Mouse (Mus musculus) left cerebral cortex, postnatal 14 days (tissue): ENCODE data around the gene Otop3. TPM values are rescaled to one million over a fixed set of nuclear protein-coding genes. Genes with fewer than 3 reads are reported as not detected.
"Not testable (repeated sequence)": the region's sequence is repeated elsewhere in the genome, so short reads cannot be mapped to it uniquely, and the experiment has no call there.

Experiments used
- DNase-seq, 2 experiments: peaks; one replicate each; pipeline ENCODE4 v3.0.0; 2021 to 2022; ENCODE audit warnings: low spot score in 2 of 2, mixed read lengths in 1 of 2
- intact Hi-C: fragments of 180-260 bp; cut with DNase I; formaldehyde crosslinking; loops from one replicate; pipeline ENCODE4 v1.15.1; 2025
- total RNA-seq, 2 experiments: library from RNA; stranded (reverse); gene quantifications; 2 replicates each; pipeline ENCODE4 v1.2.3; 2021

Otop3 gene
- total RNA-seq, 2 experiments from 2014 or later: not detected

GRCm38 (mm10) chr11:115381743-115382539, 47.4 kb downstream of the Otop3 start, which contains the start of gene Cdr2l:
Gene Cdr2l, plus strand, starts transcription at chr11:115381916.
- peak; percentile 86 to 87 for DNase-seq
- intact Hi-C loops: no loop called here

GRCm38 (mm10) chr11:115382891-115383290, 48.4 kb downstream of the Otop3 start:
- DNase-seq: no peak
- intact Hi-C loops: no loop called here

- DNase-seq: peak in 1 of 2 experiments; percentile 65
- intact Hi-C loops: no loop called here
Observed at GRCm38 (mm10) chr11:115383701-115384474, 49.4 kb downstream of the Otop3 start.

GRCm38 (mm10) chr11:115384587-115384986, 50.1 kb downstream of the Otop3 start:
- intact Hi-C loops: no loop called here
- no peak for DNase-seq

- intact Hi-C loops, DNase-seq: not testable (repeated sequence)
Observed at GRCm38 (mm10) chr11:115386859-115387258, 52.3 kb downstream of the Otop3 start.

- intact Hi-C loops: no loop called here
Observed at GRCm38 (mm10) chr11:115391358-115391757, 56.8 kb downstream of the Otop3 start.

GRCm38 (mm10) chr11:115393721-115394325, 59.3 kb downstream of the Otop3 start:
- intact Hi-C loops: no loop called here
- no peak for DNase-seq

More at GRCm38 (mm10) chr11:115391358-115391757, 56.8 kb downstream of the Otop3 start:
- no peak for DNase-seq

Other genes with a start within 250 kb of the Otop3 start
- under 1 TPM; 0.47 to 0.48 TPM for gene Rab37, start 243.3 kb upstream of the Otop3 start, total RNA-seq
- under 1 TPM; 0.59 to 0.62 TPM for gene Cd300lf, start 200.7 kb upstream of the Otop3 start, total RNA-seq
- 10 to 100 TPM; 76.2 to 83.0 TPM for gene Slc9a3r1, start 171.4 kb upstream of the Otop3 start, total RNA-seq
- 10 to 100 TPM; 15.1 to 18.7 TPM for gene Tmem104, start 147.2 kb upstream of the Otop3 start, total RNA-seq
- gene Nat9, start 146.9 kb upstream of the Otop3 start, total RNA-seq: 10 to 100 TPM; 16.1 to 16.3 TPM
- gene Grin2c, start 67.5 kb upstream of the Otop3 start, total RNA-seq: 10 to 100 TPM; 39.9 TPM
- 10 to 100 TPM; 19.6 to 20.8 TPM for gene Fdxr, start 57.7 kb upstream of the Otop3 start, total RNA-seq
- gene Fads6, start 37.1 kb upstream of the Otop3 start, total RNA-seq: 1 to 10 TPM; 7.2 to 7.5 TPM
- under 1 TPM in 1 of 2 experiments, not detected in 1; 0.38 TPM for gene Otop2, start 27.6 kb upstream of the Otop3 start, total RNA-seq
- under 1 TPM; 0.33 to 0.44 TPM for gene Ush1g, start 12.7 kb upstream of the Otop3 start, total RNA-seq
- 100 to 1,000 TPM in 1 of 2 experiments, 10 to 100 TPM in 1; 98.7 to 101 TPM for gene Hid1, start 33.0 kb downstream of the Otop3 start, total RNA-seq
- 10 to 100 TPM; 15.4 to 17.0 TPM for gene Cdr2l, start 47.2 kb downstream of the Otop3 start, total RNA-seq
- gene Mrpl58, start 69.0 kb downstream of the Otop3 start, total RNA-seq: 100 to 1,000 TPM; 101 to 112 TPM
- 100 to 1,000 TPM; 423 to 448 TPM for gene Atp5h, start 85.2 kb downstream of the Otop3 start, total RNA-seq
- gene Kctd2, start 85.4 kb downstream of the Otop3 start, total RNA-seq: 10 to 100 TPM; 65.5 to 66.2 TPM
- not detected for gene Trim80, start 105.8 kb downstream of the Otop3 start, total RNA-seq
- gene Slc16a5, start 127.7 kb downstream of the Otop3 start, total RNA-seq: under 1 TPM in 1 of 2 experiments, not detected in 1; 0.15 TPM
- gene Armc7, start 140.9 kb downstream of the Otop3 start, total RNA-seq: 10 to 100 TPM in 1 of 2 experiments, 1 to 10 TPM in 1; 9.7 to 10.1 TPM
- gene Nt5c, start 157.1 kb downstream of the Otop3 start, total RNA-seq: 10 to 100 TPM; 75.9 TPM
- gene Jpt1, start 179.7 kb downstream of the Otop3 start, total RNA-seq: 100 to 1,000 TPM; 206 TPM
- 100 to 1,000 TPM; 338 to 354 TPM for gene Sumo2, start 201.5 kb downstream of the Otop3 start, total RNA-seq
- 10 to 100 TPM; 39.6 to 47.4 TPM for gene Nup85, start 229.7 kb downstream of the Otop3 start, total RNA-seq